Mouse (Mus musculus) midbrain, embryonic 11.5 days (tissue): ENCODE results near the gene Cpox. TPM values are rescaled to one million over a fixed set of nuclear protein-coding genes. Genes with fewer than 3 reads are reported as not detected.

Experiments
- ATAC-seq: fragments of 200-750 bp; cut with Nextera tagmentation; 2 replicates; pipeline ENCODE4 v1.8.0; 2017; ENCODE audit warnings: moderate TSS enrichment, moderate library complexity; ENCODE audit not compliant: low FRiP score
- DNase-seq: peaks from one replicate; pipeline ENCODE4 v3.0.0; 2015; ENCODE audit warnings: low spot score; ENCODE audit errors: missing footprints
- H3K27ac ChIP-seq: fragments of 300-500 bp; sonication (generic); 2 replicates; pipeline ENCODE4 v1.5.1; 2014; ENCODE audit warnings: low read depth, low read length
- H3K27me3 ChIP-seq: fragments of 300-500 bp; sonication (generic); 2 replicates; pipeline ENCODE4 v1.6.1; 2014; ENCODE audit warnings: mild to moderate bottlenecking, low read length, moderate library complexity, mixed read lengths; ENCODE audit not compliant: control insufficient read depth, insufficient read depth
- H3K36me3 ChIP-seq: fragments of 300-500 bp; sonication (generic); 2 replicates; pipeline ENCODE4 v1.6.1; 2014; ENCODE audit warnings: mild to moderate bottlenecking, low read length, moderate library complexity, mixed read lengths; ENCODE audit not compliant: control insufficient read depth, insufficient read depth
- H3K4me1 ChIP-seq: fragments of 300-500 bp; sonication (generic); 2 replicates; pipeline ENCODE4 v1.6.1; 2014; ENCODE audit warnings: low read length; ENCODE audit not compliant: control insufficient read depth, insufficient read depth
- H3K4me2 ChIP-seq: fragments of 300-500 bp; sonication (generic); 2 replicates; pipeline ENCODE4 v1.6.1; 2014; ENCODE audit warnings: mild to moderate bottlenecking, moderate library complexity
- H3K4me3 ChIP-seq: fragments of 300-500 bp; sonication (generic); 2 replicates; pipeline ENCODE4 v1.5.1; 2014; ENCODE audit warnings: low read depth, low read length
- H3K9ac ChIP-seq: fragments of 300-500 bp; sonication (generic); 2 replicates; pipeline ENCODE4 v1.6.1; 2014; ENCODE audit warnings: low read length
- H3K9me3 ChIP-seq: fragments of 300-500 bp; sonication (generic); 2 replicates; pipeline ENCODE4 v1.6.1; 2016; ENCODE audit warnings: low read length; ENCODE audit not compliant: control insufficient read depth
- WGBS: fragments of 180-500 bp; shearing (Covaris S2); extraction: QIAGEN DNeasy Blood & Tissue Kit; methylation state at CpG from one replicate; pipeline ENCODE4 v1.1.7; 2014; 5-methylcytosine and 5-hydroxymethylcytosine counted together
- polyA plus RNA-seq: library from polyadenylated mRNA; unstranded; fragments of >200 nt; fragmentation: Nextera tagmentation; extraction: Ambion mirVana; gene quantifications from 2 replicates; pipeline ENCODE4 v1.2.1, GENCODE M21; 2014

Cpox gene
- polyA plus RNA-seq, 1 experiment from 2014 or later: 16.7 TPM

DNA sequence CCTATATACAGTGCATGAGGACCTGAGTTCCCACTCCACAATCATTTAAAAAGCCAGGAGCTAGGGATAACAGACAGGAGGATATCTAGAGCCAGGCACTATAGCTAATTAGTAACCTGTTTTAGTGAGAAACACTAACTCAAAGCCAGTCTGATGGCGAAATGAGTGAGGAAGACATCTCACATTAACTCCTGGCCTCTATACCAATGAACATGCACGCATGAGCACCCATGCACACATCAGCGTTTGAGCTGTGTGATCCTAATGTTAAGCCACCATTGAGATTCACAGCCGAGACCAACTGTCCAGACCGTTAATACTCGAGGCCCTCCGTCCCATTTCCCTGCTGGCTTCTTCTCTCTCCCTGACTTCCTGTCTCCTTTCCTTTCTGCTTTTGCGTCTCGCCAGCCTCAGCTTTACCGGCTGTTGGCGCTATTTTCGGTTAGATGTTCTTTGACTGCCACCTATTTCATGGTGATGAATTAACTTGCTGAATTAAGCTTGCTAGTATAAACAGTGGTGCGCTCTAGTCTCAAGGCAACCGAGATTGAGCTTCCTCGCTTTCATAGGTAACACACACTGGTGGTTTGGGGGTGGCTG is 3.8 kb downstream of the Cpox start:
- no peak for ATAC-seq
- 93% methylated on average over 15 of the region's 15 CpGs for WGBS

DNA sequence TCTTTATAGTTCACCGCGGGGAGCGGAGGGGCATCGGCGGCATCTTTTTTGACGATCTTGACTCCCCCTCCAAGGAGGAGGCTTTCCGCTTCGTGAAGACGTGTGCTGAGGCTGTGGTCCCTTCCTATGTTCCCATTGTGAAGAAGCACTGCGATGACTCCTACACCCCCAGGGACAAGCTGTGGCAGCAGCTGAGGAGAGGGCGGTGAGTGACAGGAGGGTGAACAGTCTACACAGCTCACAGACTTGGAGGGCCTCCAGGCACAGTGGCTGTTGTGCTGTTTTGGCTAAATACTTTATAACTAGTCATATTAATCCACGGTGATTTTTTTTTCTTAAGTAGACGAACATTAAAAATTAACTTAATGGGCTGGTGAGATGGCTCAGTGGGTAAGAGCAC is 5.2 kb downstream of the Cpox start:
- Histone ChIP-seq H3K9ac (no peak overlapping the region), H3K4me2 (no peak overlapping the region), H3K4me1 (no peaks in the 10 kb centered on the region), H3K27me3 (no peaks in the 10 kb centered on the region), H3K9me3 (no peaks in the 10 kb centered on the region), H3K4me3 (no peak overlapping the region), H3K36me3 (peaks cover 8% of the 10 kb centered on the region), H3K27ac (no peak overlapping the region)
- DNase-seq (peak; percentile 75), ATAC-seq (no peak)
- 93% methylated on average over 13 of the region's 13 CpGs for WGBS

More for the DNA sequence above, 3.8 kb downstream of the Cpox start:
- Histone ChIP-seq H3K27me3 (no peaks in the 10 kb centered on the region), H3K36me3 (peaks cover 8% of the 10 kb centered on the region), H3K4me3 (no peak overlapping the region), H3K9ac (no peak overlapping the region), H3K27ac (no peak overlapping the region), H3K4me2 (no peak overlapping the region), H3K4me1 (peaks cover 2% of the 10 kb centered on the region; the same call in 1 of the 2 replicates), H3K9me3 (no peaks in the 10 kb centered on the region)
- DNase-seq: no peak

DNA sequence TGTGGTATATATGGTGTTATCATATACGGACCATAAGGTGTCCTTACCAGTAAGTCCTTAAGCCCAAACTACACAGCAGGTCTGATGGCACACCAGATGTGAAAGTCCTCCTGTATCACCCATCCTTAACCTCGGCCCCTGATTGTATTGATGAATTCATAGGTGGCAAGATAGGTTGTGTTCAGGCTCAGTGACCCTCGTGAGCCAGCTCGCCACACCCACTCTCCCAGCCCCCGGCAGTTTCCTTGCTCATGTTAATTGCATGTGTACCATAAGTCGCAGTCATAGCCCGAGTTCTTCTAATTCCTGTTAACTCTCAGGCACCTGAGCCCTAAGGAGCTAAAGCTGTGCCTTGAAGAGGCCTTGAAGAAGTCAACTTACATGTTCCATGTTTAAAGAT is 6.1 kb downstream of the Cpox start:
- Histone ChIP-seq H3K27ac (no peak overlapping the region), H3K4me3 (no peak overlapping the region), H3K9me3 (no peaks in the 10 kb centered on the region), H3K27me3 (no peaks in the 10 kb centered on the region), H3K9ac (no peak overlapping the region), H3K4me2 (no peak overlapping the region), H3K4me1 (no peaks in the 10 kb centered on the region), H3K36me3 (peaks cover 8% of the 10 kb centered on the region)
- peak; percentile 57 for DNase-seq
- WGBS: 86% methylated on average over 7 of the region's 7 CpGs
- ATAC-seq: no peak

DNA sequence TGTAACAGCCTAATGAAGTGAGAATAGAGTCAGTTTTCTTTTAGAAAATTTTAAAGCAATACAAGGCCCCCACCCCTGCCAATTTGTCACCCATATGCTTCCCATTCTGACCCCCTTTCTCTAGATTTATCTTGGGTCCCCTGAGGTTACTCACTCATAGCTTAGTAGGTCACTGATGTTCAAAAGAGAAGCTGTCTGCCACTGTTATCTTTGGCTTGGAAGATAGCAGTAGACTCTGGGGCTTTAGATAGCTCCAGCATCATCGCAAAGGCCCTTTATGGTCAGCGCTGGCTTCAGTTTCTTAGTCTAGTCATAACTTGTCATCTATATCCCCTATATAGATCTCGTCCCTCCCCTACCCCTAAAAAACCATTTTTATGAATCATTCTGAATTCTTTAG is 6.5 kb downstream of the Cpox start:
- Histone ChIP-seq H3K9me3 (no peaks in the 10 kb centered on the region), H3K9ac (no peak overlapping the region), H3K27me3 (no peaks in the 10 kb centered on the region), H3K4me1 (no peaks in the 10 kb centered on the region), H3K27ac (no peak overlapping the region), H3K36me3 (peaks cover 8% of the 10 kb centered on the region), H3K4me3 (no peak overlapping the region), H3K4me2 (no peak overlapping the region)
- WGBS: 93% methylated on average over 3 of the region's 3 CpGs
- DNase-seq: peak; percentile 23
- ATAC-seq: no peak

DNA sequence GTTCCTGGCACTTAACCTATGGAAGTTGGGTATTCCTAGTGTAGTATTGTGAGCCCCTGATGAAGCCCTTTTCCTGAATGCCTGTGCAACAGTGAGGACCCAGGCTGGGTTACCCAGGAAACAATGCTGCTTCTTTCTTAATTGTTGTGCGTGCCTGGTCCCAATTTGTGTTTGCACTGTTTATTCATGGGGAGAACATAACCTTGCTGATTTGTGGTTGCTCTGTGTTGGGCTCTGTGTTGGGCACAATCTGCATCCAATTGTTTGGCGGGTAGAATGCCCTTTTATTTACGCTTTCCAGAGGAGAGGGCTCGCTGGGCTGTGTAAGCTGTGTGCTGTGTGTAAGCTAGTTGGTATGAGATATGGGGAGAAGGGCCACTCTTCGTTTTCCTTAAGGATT is 7.4 kb downstream of the Cpox start:
- Histone ChIP-seq H3K27me3 (no peaks in the 10 kb centered on the region), H3K9ac (no peak overlapping the region), H3K4me1 (no peaks in the 10 kb centered on the region), H3K9me3 (no peaks in the 10 kb centered on the region), H3K4me3 (no peak overlapping the region), H3K27ac (no peak overlapping the region), H3K4me2 (no peak overlapping the region), H3K36me3 (peaks cover 8% of the 10 kb centered on the region)
- 90% methylated on average over 5 of the region's 5 CpGs for WGBS
- DNase-seq (no peak), ATAC-seq (no peak)

DNA sequence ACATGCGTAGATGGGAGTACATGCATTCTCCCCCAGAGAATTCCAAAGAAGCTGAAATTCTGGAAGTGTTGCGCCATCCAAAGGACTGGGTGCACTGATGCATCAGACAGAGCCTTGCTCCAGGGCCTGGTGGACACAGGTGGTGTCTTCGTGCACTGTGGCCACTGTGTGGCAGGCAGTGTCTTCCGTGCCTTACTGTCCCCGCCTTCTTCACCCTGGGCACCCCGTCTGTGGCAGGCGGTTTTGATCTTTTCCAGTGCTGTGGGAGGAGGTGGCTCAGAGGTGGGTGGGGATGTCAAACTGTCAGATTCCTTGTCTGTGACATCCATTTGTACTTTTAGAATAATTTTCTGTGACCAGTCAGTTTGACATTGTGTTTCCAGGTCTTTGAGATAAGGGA is 8.6 kb downstream of the Cpox start:
- H3K9ac ChIP-seq: no peak overlapping the region
- no peaks in the 10 kb centered on the region for H3K9me3 ChIP-seq
- no peak overlapping the region for H3K4me2 ChIP-seq
- WGBS: 82% methylated on average over 7 of the region's 7 CpGs
- H3K36me3 ChIP-seq: peaks cover 8% of the 10 kb centered on the region
- H3K4me1 ChIP-seq: no peaks in the 10 kb centered on the region
- ATAC-seq (0 out of 2 replicates have a peak, but pooled peaks have one; percentile 19), DNase-seq (peak; percentile 31)
- H3K27me3 ChIP-seq: no peaks in the 10 kb centered on the region
- H3K27ac ChIP-seq: no peak overlapping the region
- no peak overlapping the region for H3K4me3 ChIP-seq

DNA sequence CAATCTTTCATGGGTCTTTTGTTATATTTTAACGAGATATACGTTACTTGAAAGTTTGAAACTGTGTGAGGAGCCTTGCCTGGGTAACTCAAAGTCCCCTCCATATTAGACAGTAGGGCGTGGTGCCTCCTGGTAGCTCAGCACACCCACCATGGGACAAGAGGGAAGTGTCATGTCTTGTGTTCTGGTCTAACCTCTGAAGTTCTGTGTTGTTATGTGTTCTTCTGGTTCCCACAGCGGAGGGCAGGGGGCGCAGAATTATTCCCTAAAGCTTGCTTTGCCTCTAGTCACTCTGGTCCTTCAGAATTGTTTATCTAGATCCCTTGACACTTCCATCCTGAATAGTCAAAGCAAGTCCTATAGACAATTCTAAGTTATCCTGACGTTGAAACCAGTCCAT is 12.0 kb downstream of the Cpox start:
- Histone ChIP-seq H3K4me1 (no peaks in the 10 kb centered on the region), H3K4me2 (no peak overlapping the region), H3K36me3 (no peaks in the 10 kb centered on the region), H3K9me3 (no peaks in the 10 kb centered on the region), H3K27me3 (no peaks in the 10 kb centered on the region), H3K27ac (no peak overlapping the region), H3K4me3 (no peak overlapping the region), H3K9ac (no peak overlapping the region)
- ATAC-seq: no peak
- WGBS: 94% methylated on average over 6 of the region's 6 CpGs
- no peak for DNase-seq

DNA sequence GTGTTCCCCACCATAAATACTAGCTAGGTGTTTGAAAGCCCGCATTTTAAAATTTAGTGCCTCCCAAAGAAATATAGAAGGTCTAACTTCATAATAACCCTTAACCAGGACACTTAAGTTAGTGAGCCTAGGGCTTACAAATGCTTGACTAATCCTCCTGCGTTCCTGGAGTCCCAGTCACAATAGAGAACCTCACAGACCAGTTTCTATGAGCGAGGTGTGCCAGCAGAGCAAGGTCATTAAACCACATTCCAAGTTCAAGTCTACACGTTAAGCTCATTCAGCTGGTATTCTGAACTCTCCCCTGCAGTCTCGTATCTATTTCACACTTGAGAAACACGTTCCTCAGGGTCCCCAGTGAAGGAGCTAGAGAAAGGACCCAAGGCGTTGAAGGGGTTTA is 12.8 kb downstream of the Cpox start:
- WGBS: 83% methylated on average over 7 of the region's 7 CpGs
- H3K27me3 ChIP-seq: no peaks in the 10 kb centered on the region

DNA sequence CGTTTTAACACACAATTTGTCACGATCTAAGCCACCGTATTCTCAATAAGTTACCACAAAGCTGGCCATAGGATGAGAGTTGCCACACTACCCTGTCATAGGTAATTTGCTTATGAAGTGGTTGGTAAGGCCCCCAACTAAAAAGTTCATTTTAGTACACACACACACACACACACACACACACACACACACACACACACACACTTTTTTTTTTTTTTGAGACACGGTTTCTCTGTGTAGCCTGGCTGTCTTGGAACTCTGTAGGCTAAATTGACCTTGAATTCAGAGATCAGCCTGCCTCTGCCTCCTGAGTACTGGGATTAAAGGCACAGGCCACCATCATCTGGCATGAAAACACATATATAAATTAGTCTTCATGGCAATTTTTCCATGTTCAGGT is 13.8 kb downstream of the Cpox start:
- DNase-seq (no peak), ATAC-seq (no peak)
- Histone ChIP-seq H3K27ac (no peak overlapping the region), H3K4me2 (no peak overlapping the region), H3K9ac (no peak overlapping the region), H3K4me1 (no peaks in the 10 kb centered on the region), H3K4me3 (no peak overlapping the region), H3K9me3 (no peaks in the 10 kb centered on the region), H3K27me3 (no peaks in the 10 kb centered on the region), H3K36me3 (no peaks in the 10 kb centered on the region)
- 93% methylated on average over 4 of the region's 4 CpGs for WGBS

More for the DNA sequence above, 12.8 kb downstream of the Cpox start:
- H3K4me3 ChIP-seq: no peak overlapping the region
- no peaks in the 10 kb centered on the region for H3K4me1 ChIP-seq
- no peaks in the 10 kb centered on the region for H3K36me3 ChIP-seq
- H3K9ac ChIP-seq: no peak overlapping the region
- DNase-seq (no peak), ATAC-seq (no peak)
- no peaks in the 10 kb centered on the region for H3K9me3 ChIP-seq
- H3K4me2 ChIP-seq: no peak overlapping the region
- no peak overlapping the region for H3K27ac ChIP-seq
